Mouse (Mus musculus): ENCODE data around the gene Fbxw5. TPM values are rescaled to one million over a fixed set of nuclear protein-coding genes. Genes with fewer than 3 reads are reported as not detected.

Gene Fbxw5
- total and polyA plus RNA-seq, 3 experiments, result 34.3 to 40.4 (median 37.4) TPM

GRCm38 (mm10) chr2:25549021-25549991 is 48.8 kb downstream of the Fbxw5 start (continued):
- peak; percentile 90 for TF ChIP-seq BHLHE40 (IDR thresholded peaks at IDR 0.05; ENCODE audit: low read depth, low read length)
- peak; percentile 63 for TF ChIP-seq ELF1 (IDR thresholded peaks at IDR 0.05; ENCODE audit: low read depth, low read length)
- 0 out of 2 replicates have a peak, but pooled peaks have one; percentile 54 for TF ChIP-seq TBP (conservative IDR thresholded peaks at IDR 0.05; ENCODE audit: low read depth, low read length)
- no peak for TF ChIP-seq ZC3H11A (IDR thresholded peaks at IDR 0.05; ENCODE audit: low read depth, low read length)
- TF ChIP-seq NRF1 (IDR thresholded peaks at IDR 0.05; ENCODE audit: low read depth, low read length), result peak; percentile 62
- peak; percentile 42 for TF ChIP-seq USF1 (IDR thresholded peaks at IDR 0.05; ENCODE audit: low read depth, low read length)
- TF ChIP-seq SMC3 (IDR thresholded peaks at IDR 0.05; ENCODE audit: low read depth, low read length), result peak; percentile 6; the same call in 1 of the 2 replicates
- peak; percentile 82; the same call in 1 of the 2 replicates for TF ChIP-seq MAZ (IDR thresholded peaks at IDR 0.05; ENCODE audit: low read depth, low read length)
- TF ChIP-seq CTCF (conservative IDR thresholded peaks at IDR 0.05 in 1 of 2, IDR thresholded peaks at IDR 0.05 in 1 of 2; ENCODE audit: low read depth in 2 of 2, low read length in 2 of 2), result no peak
- TF ChIP-seq RCOR1 (conservative IDR thresholded peaks at IDR 0.05; ENCODE audit: low read depth, low read length), result peak; percentile 62; the same call in 1 of the 2 replicates

DNA sequence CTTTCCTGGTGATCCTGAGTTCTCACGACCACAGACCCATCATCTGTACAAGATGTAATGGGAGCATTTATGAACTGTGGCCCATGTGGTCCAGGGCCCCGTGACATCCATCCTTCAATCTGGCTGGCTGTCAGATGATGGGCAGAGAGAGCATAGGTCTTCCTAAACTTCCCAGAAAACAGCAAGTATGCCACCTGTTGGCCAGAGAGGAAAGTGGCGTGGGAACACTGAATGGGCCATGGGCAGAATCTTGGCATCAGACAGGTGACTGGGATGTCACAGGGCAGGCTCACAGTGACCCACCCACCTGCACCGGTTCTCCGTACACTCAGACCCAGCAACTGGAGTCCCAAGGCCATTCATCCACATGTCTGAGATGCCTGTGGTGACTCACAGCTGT is 50.6 kb downstream of the Fbxw5 start:
- no peaks in the 10 kb centered on the region for H3K36me3 ChIP-seq (replicated peaks in 1 of 2; ENCODE audit: control insufficient read depth in 1 of 2, insufficient read depth in 1 of 2, low read length in 1 of 2)
- H3K4me3 ChIP-seq (replicated peaks in 1 of 3; ENCODE audit: low read depth in 2 of 3, low read length in 2 of 3, poor library complexity in 1 of 3), result no peak overlapping the region
- in situ Hi-C loops (cut with MboI; ENCODE audit: low pct_ligation_motif_present, low pct_unique_long_range_greater_than_20kb, low sequenced_read_pairs), result loop anchor here (5.0 to 10.0 kb wide), 2 partner anchors 39 to 126 kb away; partner anchors contain the start of genes Abca2 and Fut7
- peaks cover 3% of the 10 kb centered on the region; the same call in 1 of the 2 replicates for H3K79me2 ChIP-seq (replicated peaks; ENCODE audit: control insufficient read depth, extremely low read depth, insufficient read depth, poor library complexity, severe bottlenecking)
- dilution Hi-C loops (cut with MboI; ENCODE audit: extremely low pct_ligation_motif_present, extremely low pct_unique_long_range_greater_than_20kb, low sequenced_read_pairs), result no loop called here
- no peak overlapping the region; the same call in 1 of the 2 replicates for H3K27ac ChIP-seq (ENCODE audit: insufficient read depth, low read depth)
- no peaks in the 10 kb centered on the region for H3K27me3 ChIP-seq (replicated peaks)
- H3K9ac ChIP-seq (ENCODE audit: insufficient read depth, low read depth), result no peak overlapping the region
- H3K4me2 ChIP-seq (ENCODE audit: insufficient read depth, low read depth, poor library complexity, severe bottlenecking), result no peak overlapping the region
- H3K9me3 ChIP-seq (replicated peaks; ENCODE audit: low read length), result no peaks in the 10 kb centered on the region
- peak; percentile 62 for DNase-seq (ENCODE audit: extremely low read depth)
- TF ChIP-seq KAT2A (IDR thresholded peaks at IDR 0.05; ENCODE audit: insufficient replicate concordance, low read length) (no peak), HCFC1 (IDR thresholded peaks at IDR 0.05; ENCODE audit: low read depth, low read length) (peak; percentile 10; the same call in 1 of the 2 replicates), SMC3 (IDR thresholded peaks at IDR 0.05; ENCODE audit: low read depth, low read length) (peak; percentile 88), MXI1 (IDR thresholded peaks at IDR 0.05; ENCODE audit: low read depth, low read length) (0 out of 2 replicates have a peak, but pooled peaks have one; percentile 32), CTCF (conservative IDR thresholded peaks at IDR 0.05 in 1 of 2, IDR thresholded peaks at IDR 0.05 in 1 of 2; ENCODE audit: low read depth in 2 of 2, low read length in 2 of 2) (peak; percentile 57 to 89; a peak in 3 of 4 replicates), E2F4 (IDR thresholded peaks at IDR 0.05; ENCODE audit: insufficient replicate concordance, low read depth, low read length) (no peak), BHLHE40 (IDR thresholded peaks at IDR 0.05; ENCODE audit: low read depth, low read length) (peak; percentile 39; the same call in 1 of the 2 replicates), TCF12 (IDR thresholded peaks at IDR 0.05; ENCODE audit: low read depth, low read length) (peak; percentile 16; the same call in 1 of the 2 replicates), SIN3A (IDR thresholded peaks at IDR 0.05; ENCODE audit: low read length) (0 out of 2 replicates have a peak, but pooled peaks have one; percentile 39), ELF1 (IDR thresholded peaks at IDR 0.05; ENCODE audit: low read depth, low read length) (0 out of 2 replicates have a peak, but pooled peaks have one; percentile 18), MEF2A (IDR thresholded peaks at IDR 0.05; ENCODE audit: borderline replicate concordance, low read depth, low read length) (peak; percentile 30; the same call in 1 of the 2 replicates), ZKSCAN1 (IDR thresholded peaks at IDR 0.05; ENCODE audit: borderline replicate concordance, low read depth, low read length) (no peak), IRF4 (IDR thresholded peaks at IDR 0.05; ENCODE audit: low read depth, low read length) (peak; percentile 31; the same call in 1 of the 2 replicates), NRF1 (IDR thresholded peaks at IDR 0.05; ENCODE audit: low read depth, low read length) (no peak), POLR2AphosphoS2 (IDR thresholded peaks at IDR 0.05; ENCODE audit: low read depth, low read length) (no peak), USF1 (IDR thresholded peaks at IDR 0.05; ENCODE audit: low read depth, low read length) (peak; percentile 42), RAD21 (IDR thresholded peaks at IDR 0.05; ENCODE audit: low read depth, low read length) (peak; percentile 80), ETS1 (conservative IDR thresholded peaks at IDR 0.05; ENCODE audit: low read depth, low read length) (0 out of 2 replicates have a peak, but pooled peaks have one; percentile 2), EP300 (IDR thresholded peaks at IDR 0.05; ENCODE audit: low read length) (no peak), PAX5 (IDR thresholded peaks at IDR 0.05; ENCODE audit: low read length) (no peak), MAX (IDR thresholded peaks at IDR 0.05; ENCODE audit: low read length) (peak; percentile 36; the same call in 1 of the 2 replicates), ZC3H11A (IDR thresholded peaks at IDR 0.05; ENCODE audit: low read depth, low read length) (peak; percentile 25), ZNF384 (IDR thresholded peaks at IDR 0.05; ENCODE audit: low read depth, low read length) (no peak), NELFE (IDR thresholded peaks at IDR 0.05; ENCODE audit: low read depth, low read length) (0 out of 2 replicates have a peak, but pooled peaks have one; percentile 38)
- peaks cover 29 to 51% of the 10 kb centered on the region in 2 experiments for H3K4me1 ChIP-seq (ENCODE audit: control insufficient read depth in 1 of 2, insufficient read depth in 2 of 2)

All from CH12.LX (cell line).